27 mouse cellular contexts compared by ENCODE assay signal in the genomic region with DNA sequence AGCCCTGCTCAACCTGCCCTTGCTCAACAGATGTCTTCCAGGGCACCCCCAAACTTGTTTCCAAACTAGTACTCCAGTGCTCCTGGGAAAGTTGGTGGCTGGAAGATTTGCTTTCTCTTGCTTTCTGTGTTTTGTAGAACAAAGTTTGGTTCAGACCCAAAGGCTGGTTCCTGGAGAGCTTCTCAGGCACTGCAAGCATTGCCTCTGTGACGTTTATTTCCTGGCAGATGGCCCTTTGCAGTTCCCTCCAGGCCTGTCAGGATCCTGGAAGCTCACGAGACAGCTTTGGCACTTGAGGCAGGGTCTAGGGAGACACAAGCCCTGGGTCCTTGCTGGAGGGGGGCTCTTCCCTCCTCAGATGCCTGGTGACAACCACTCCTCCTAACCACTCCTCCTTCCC. TPM values are rescaled to one million over a fixed set of nuclear protein-coding genes. Genes with fewer than 3 reads are reported as not detected.
DNase-seq lines count a peak whose midpoint lies in the region; ATAC-seq and TF ChIP-seq lines count a peak whose summit lies in the region.
"Had no signal": no experiment of that assay in that cellular context is flagged by ENCODE, and none has a peak within 500 bp of the region (broad histone marks: within the 10 kb centered on the region; RNA-seq: fewer than 3 reads in every experiment).

No protein-coding gene starts in this region.

- H3K36me3 ChIP-seq in midbrain, postnatal 0 days (ENCODE audit: insufficient read depth, low read length) = no peaks in the 10 kb centered on the region
- no peaks in the 10 kb centered on the region for H3K36me3 ChIP-seq in midbrain, embryonic 11.5 days (ENCODE audit: control insufficient read depth, insufficient read depth, low read length)
- H3K36me3 ChIP-seq: limb, embryonic 15.5 days; neural tube, embryonic 15.5 days had no signal

- TF ChIP-seq CTCF in midbrain, postnatal 0 days (IDR thresholded peaks at IDR 0.05) = no peak

- H3K9me3 ChIP-seq in midbrain, postnatal 0 days (ENCODE audit: low read length) = no peaks in the 10 kb centered on the region
- H3K9me3 ChIP-seq in midbrain, embryonic 11.5 days (ENCODE audit: control insufficient read depth, low read length) = no peaks in the 10 kb centered on the region
- H3K9me3 ChIP-seq: forebrain, embryonic 13.5 days; limb, embryonic 15.5 days; neural tube, embryonic 15.5 days had no signal

- no peak overlapping the region for H3K4me2 ChIP-seq in midbrain, postnatal 0 days (ENCODE audit: low read depth, low read length, poor library complexity, severe bottlenecking)
- no peak overlapping the region for H3K4me2 ChIP-seq in midbrain, embryonic 11.5 days
- H3K4me2 ChIP-seq: forebrain, embryonic 13.5 days; limb, embryonic 15.5 days; neural tube, embryonic 15.5 days had no signal

- no peak overlapping the region for H3K4me3 ChIP-seq in midbrain, postnatal 0 days (ENCODE audit: low read depth, low read length)
- H3K4me3 ChIP-seq in midbrain, embryonic 11.5 days (ENCODE audit: low read depth, low read length) = no peak overlapping the region
- H3K4me3 ChIP-seq: forebrain, embryonic 13.5 days; limb, embryonic 15.5 days; myocyte; neural tube, embryonic 15.5 days had no signal

- H3K9ac ChIP-seq in midbrain, postnatal 0 days (replicated peaks; ENCODE audit: low read length, poor library complexity, severe bottlenecking) = no peak overlapping the region
- H3K9ac ChIP-seq in midbrain, embryonic 11.5 days (ENCODE audit: low read length) = no peak overlapping the region
- H3K9ac ChIP-seq: forebrain, embryonic 13.5 days; limb, embryonic 15.5 days; neural tube, embryonic 15.5 days had no signal

- H3K27ac ChIP-seq in midbrain, postnatal 0 days (ENCODE audit: low read depth, low read length) = no peak overlapping the region
- no peak overlapping the region for H3K27ac ChIP-seq in midbrain, embryonic 11.5 days (ENCODE audit: low read depth, low read length)
- H3K27ac ChIP-seq: forebrain, embryonic 13.5 days; kidney, postnatal 0 days; neural tube, embryonic 15.5 days had no signal

- H3K27me3 ChIP-seq in midbrain, postnatal 0 days (ENCODE audit: insufficient read depth, low read length) = no peaks in the 10 kb centered on the region
- no peaks in the 10 kb centered on the region for H3K27me3 ChIP-seq in midbrain, embryonic 11.5 days (ENCODE audit: control insufficient read depth, insufficient read depth, low read length)
- H3K27me3 ChIP-seq: forebrain, embryonic 13.5 days; neural tube, embryonic 15.5 days had no signal

- peak; percentile 55 for DNase-seq in adrenal gland, postnatal 10 days
- no peak for DNase-seq in adrenal gland, postnatal 4 days (ENCODE audit: low spot score in 2 of 2)
- DNase-seq in heart, adult 8-10 months (ENCODE audit: low spot score) = peak; percentile 9
- no peak for DNase-seq in heart, postnatal 25 days (ENCODE audit: low spot score)
- peak; percentile 15 for DNase-seq in midbrain, postnatal 0 days (ENCODE audit: low spot score)
- DNase-seq in midbrain, embryonic 11.5 days (ENCODE audit: low spot score, missing footprints) = no peak
- DNase-seq in ovary, postnatal 36 days (ENCODE audit: low spot score) = no peak
- DNase-seq in kidney, adult 18-20 months = no peak
- DNase-seq: cerebellum, adult 8-10 months; kidney, adult 11 months; layer of hippocampus, postnatal 36 days; lung, postnatal 14 days; midbrain, embryonic 14.5 days; right cerebral cortex, postnatal 25 days; thymus, adult 2 months had no signal

- no peaks in the 10 kb centered on the region for H3K4me1 ChIP-seq in midbrain, postnatal 0 days (ENCODE audit: insufficient read depth, low read length)
- no peaks in the 10 kb centered on the region for H3K4me1 ChIP-seq in midbrain, embryonic 11.5 days (ENCODE audit: control insufficient read depth, insufficient read depth, low read length)
- H3K4me1 ChIP-seq: forebrain, embryonic 13.5 days; neural tube, embryonic 15.5 days had no signal

- no peak for ATAC-seq in midbrain, postnatal 0 days (ENCODE audit: low FRiP score)
- no peak for ATAC-seq in midbrain, embryonic 11.5 days (ENCODE audit: low FRiP score)
- ATAC-seq: forebrain, embryonic 13.5 days; Patski had no signal

- 63% methylated on average over 2 of the region's 2 CpGs for WGBS in midbrain, postnatal 0 days
- WGBS in midbrain, embryonic 11.5 days = 67% methylated on average over 2 of the region's 2 CpGs

- intact Hi-C loops in heart, postnatal 25 days (cut with DNase I) = no loop called here

RNA-seq across cellular contexts. Expression of a gene that starts 14.2 kb away (rescaled TPM):
- total RNA-seq in adrenal gland, postnatal 10 days (2021) = not detected
- under 1 TPM in 1 of 2 experiments, not detected in 1; 0.20 TPM for total RNA-seq in adrenal gland, postnatal 4 days (2021)
- not detected for total RNA-seq in heart, adult 8-10 months (2022)
- total RNA-seq in heart, postnatal 25 days (2021) = not detected
- total RNA-seq in midbrain, postnatal 0 days (2014; rRNA removed) = not detected in 2 replicates
- not detected in 2 replicates for polyA plus RNA-seq in midbrain, postnatal 0 days (2015; fragmentation: Nextera tagmentation; extraction: Ambion mirVana)
- polyA plus RNA-seq in midbrain, embryonic 11.5 days (2014; fragmentation: Nextera tagmentation; extraction: Ambion mirVana) = not detected in 2 replicates
- total RNA-seq: adrenal gland, postnatal 36 days; common myeloid progenitor, adult 5-6 weeks; hematopoietic stem cell, adult 5-6 weeks; megakaryocyte, adult 5-6 weeks had no signal
- polyA plus RNA-seq: forebrain, embryonic 13.5 days; limb, embryonic 15.5 days; midbrain, embryonic 14.5 days; myocyte; neural tube, embryonic 15.5 days; spleen, adult 2 months; stomach, embryonic 14.5 days had no signal

RNA-seq across cellular contexts. Expression of a gene that starts 30.6 kb away (rescaled TPM):
- total RNA-seq in adrenal gland, postnatal 10 days (2021) = 10 to 100 TPM; 28.6 to 32.6 TPM
- total RNA-seq in adrenal gland, postnatal 4 days (2021) = 10 to 100 TPM; 62.0 to 63.3 TPM
- 1 to 10 TPM; 4.5 to 9.7 (median 6.5) TPM for total RNA-seq in heart, adult 8-10 months (2022)
- total RNA-seq in heart, postnatal 25 days (2021) = 1 to 10 TPM; 5.8 to 5.9 TPM
- total RNA-seq in midbrain, postnatal 0 days (2014; rRNA removed) = 13.4 and 20.6 TPM in 2 replicates
- 12.9 and 14.6 TPM in 2 replicates for polyA plus RNA-seq in midbrain, postnatal 0 days (2015; fragmentation: Nextera tagmentation; extraction: Ambion mirVana)
- polyA plus RNA-seq in midbrain, embryonic 11.5 days (2014; fragmentation: Nextera tagmentation; extraction: Ambion mirVana) = 9.5 and 10.9 TPM in 2 replicates

RNA-seq across cellular contexts. Expression of a gene that starts 45.1 kb away (rescaled TPM):
- 10 to 100 TPM; 40.7 to 43.3 TPM for total RNA-seq in adrenal gland, postnatal 10 days (2021)
- total RNA-seq in adrenal gland, postnatal 4 days (2021) = 10 to 100 TPM; 64.2 to 65.6 TPM
- 10 to 100 TPM; 30.6 to 37.7 (median 32.4) TPM for total RNA-seq in heart, adult 8-10 months (2022)
- 10 to 100 TPM; 28.3 to 30.2 TPM for total RNA-seq in heart, postnatal 25 days (2021)
- total RNA-seq in midbrain, postnatal 0 days (2014; rRNA removed) = 24.9 and 28.1 TPM in 2 replicates
- polyA plus RNA-seq in midbrain, postnatal 0 days (2015; fragmentation: Nextera tagmentation; extraction: Ambion mirVana) = 15.8 and 22.6 TPM in 2 replicates
- polyA plus RNA-seq in midbrain, embryonic 11.5 days (2014; fragmentation: Nextera tagmentation; extraction: Ambion mirVana) = 10.9 and 13.7 TPM in 2 replicates

Comparison
In these comparisons a context has a peak if more than half of its experiments do, and no peak if none do; other contexts are left out.
1. DNase-seq: peak in adrenal gland, postnatal 10 days (single experiment), heart, adult 8-10 months (single experiment) and midbrain, postnatal 0 days (single experiment); none in adrenal gland, postnatal 4 days (0 of 2), heart, postnatal 25 days (single experiment), midbrain, embryonic 11.5 days (single experiment), ovary, postnatal 36 days (single experiment) and kidney, adult 18-20 months (single experiment).